Mouse (Mus musculus): ENCODE data around the gene Zfp954. TPM values are rescaled to one million over a fixed set of nuclear protein-coding genes. Genes with fewer than 3 reads are reported as not detected.
"Not testable (repeated sequence)": the region's sequence is repeated elsewhere in the genome, so short reads cannot be mapped to it uniquely, and the experiment has no call there.

Zfp954 gene
- total RNA-seq (2015; ENCODE audit: low replicate concordance) (1.1 and 8.4 TPM in 2 replicates), total RNA-seq (2017; ENCODE audit: low replicate concordance) (2.6 TPM in 2 replicates)

GRCm38 (mm10) chr7:7120921-7121601 is at the start of gene Zfp954:
Zfp954 (minus strand) TSS chr7:7121488.
- ATAC-seq (replicated peaks; ENCODE audit: low FRiP score, poor library complexity, severe bottlenecking): peak; percentile 93

- no peak for ATAC-seq (replicated peaks; ENCODE audit: low FRiP score, poor library complexity, severe bottlenecking)
Measured at GRCm38 (mm10) chr7:7145991-7146608, 24.8 kb upstream of the Zfp954 start.

GRCm38 (mm10) chr7:7144215-7144614 is 22.9 kb upstream of the Zfp954 start:
- ATAC-seq (replicated peaks; ENCODE audit: low FRiP score, poor library complexity, severe bottlenecking): no peak

GRCm38 (mm10) chr7:7136379-7136866 is 15.1 kb upstream of the Zfp954 start, which contains the start of gene Zfp773:
Zfp773 (minus strand) TSS chr7:7136755.
- no peak for ATAC-seq (replicated peaks; ENCODE audit: low FRiP score, poor library complexity, severe bottlenecking)

- ATAC-seq (replicated peaks; ENCODE audit: low FRiP score, poor library complexity, severe bottlenecking): no peak
Measured at GRCm38 (mm10) chr7:7132751-7133150, 11.5 kb upstream of the Zfp954 start.

- ATAC-seq (replicated peaks; ENCODE audit: low FRiP score, poor library complexity, severe bottlenecking): not testable (repeated sequence)
Measured at GRCm38 (mm10) chr7:7130491-7131124, 9.3 kb upstream of the Zfp954 start.

- ATAC-seq (replicated peaks; ENCODE audit: low FRiP score, poor library complexity, severe bottlenecking): no peak
Measured at GRCm38 (mm10) chr7:7121602-7121980, 303 bp upstream of the Zfp954 start.

- no peak for ATAC-seq (replicated peaks; ENCODE audit: low FRiP score, poor library complexity, severe bottlenecking)
Measured at GRCm38 (mm10) chr7:7118441-7118840, 2.8 kb downstream of the Zfp954 start.

- ATAC-seq (replicated peaks; ENCODE audit: low FRiP score, poor library complexity, severe bottlenecking): no peak
Measured at GRCm38 (mm10) chr7:7108501-7108900, 12.8 kb downstream of the Zfp954 start.

Other genes with a start within 250 kb of the Zfp954 start
- not detected in 2 replicates for gene Aurkc, start 126.2 kb downstream of the Zfp954 start, total RNA-seq (2015; ENCODE audit: low replicate concordance)
- not detected in 2 replicates for gene Aurkc, start 126.2 kb downstream of the Zfp954 start, total RNA-seq (2017; ENCODE audit: low replicate concordance)
- not detected in 2 replicates for gene Zfp773, start 15.3 kb upstream of the Zfp954 start, total RNA-seq (2015; ENCODE audit: low replicate concordance)
- 0.39 and 0.53 TPM in 2 replicates for gene Zfp773, start 15.3 kb upstream of the Zfp954 start, total RNA-seq (2017; ENCODE audit: low replicate concordance)
- 1.1 TPM in 1 of 2 replicates, not detected in the other for gene Zfp418, start 49.8 kb upstream of the Zfp954 start, total RNA-seq (2015; ENCODE audit: low replicate concordance)
- gene Zfp418, start 49.8 kb upstream of the Zfp954 start, total RNA-seq (2017; ENCODE audit: low replicate concordance): not detected in 2 replicates
- gene Zfp772, start 88.5 kb upstream of the Zfp954 start, total RNA-seq (2015; ENCODE audit: low replicate concordance): 3.8 TPM in 1 of 2 replicates, not detected in the other
- 0.39 and 1.5 TPM in 2 replicates for gene Zfp772, start 88.5 kb upstream of the Zfp954 start, total RNA-seq (2017; ENCODE audit: low replicate concordance)
- 2.2 TPM in 1 of 2 replicates, not detected in the other for gene Vmn2r29, start 125.8 kb upstream of the Zfp954 start, total RNA-seq (2015; ENCODE audit: low replicate concordance)
- 1.7 TPM in 1 of 2 replicates, not detected in the other for gene Vmn2r29, start 125.8 kb upstream of the Zfp954 start, total RNA-seq (2017; ENCODE audit: low replicate concordance)
- gene Gm45844, start 156.8 kb upstream of the Zfp954 start, total RNA-seq (2015; ENCODE audit: low replicate concordance): 7.6 TPM in 1 of 2 replicates, not detected in the other
- gene Gm45844, start 156.8 kb upstream of the Zfp954 start, total RNA-seq (2017; ENCODE audit: low replicate concordance): not detected in 2 replicates
- 11.7 and 16.9 TPM in 2 replicates for gene Clcn4, start 179.4 kb upstream of the Zfp954 start, total RNA-seq (2015; ENCODE audit: low replicate concordance)
- 8.5 and 15.0 TPM in 2 replicates for gene Clcn4, start 179.4 kb upstream of the Zfp954 start, total RNA-seq (2017; ENCODE audit: low replicate concordance)
- gene Vmn2r30, start 216.1 kb upstream of the Zfp954 start, total RNA-seq (2015; ENCODE audit: low replicate concordance): not detected in 2 replicates
- gene Vmn2r30, start 216.1 kb upstream of the Zfp954 start, total RNA-seq (2017; ENCODE audit: low replicate concordance): not detected in 2 replicates

Measured in erythroid progenitor cell, adult 5-6 weeks (primary cell).